Mouse (Mus musculus) adrenal gland (tissue): ENCODE measurements around the gene Ncoa1.

Source experiments
- intact Hi-C: fragments of 180-260 bp; cut with DNase I; formaldehyde crosslinking; loops from one replicate; pipeline ENCODE4 v1.15.1; 2025

The Ncoa1 gene

DNA sequence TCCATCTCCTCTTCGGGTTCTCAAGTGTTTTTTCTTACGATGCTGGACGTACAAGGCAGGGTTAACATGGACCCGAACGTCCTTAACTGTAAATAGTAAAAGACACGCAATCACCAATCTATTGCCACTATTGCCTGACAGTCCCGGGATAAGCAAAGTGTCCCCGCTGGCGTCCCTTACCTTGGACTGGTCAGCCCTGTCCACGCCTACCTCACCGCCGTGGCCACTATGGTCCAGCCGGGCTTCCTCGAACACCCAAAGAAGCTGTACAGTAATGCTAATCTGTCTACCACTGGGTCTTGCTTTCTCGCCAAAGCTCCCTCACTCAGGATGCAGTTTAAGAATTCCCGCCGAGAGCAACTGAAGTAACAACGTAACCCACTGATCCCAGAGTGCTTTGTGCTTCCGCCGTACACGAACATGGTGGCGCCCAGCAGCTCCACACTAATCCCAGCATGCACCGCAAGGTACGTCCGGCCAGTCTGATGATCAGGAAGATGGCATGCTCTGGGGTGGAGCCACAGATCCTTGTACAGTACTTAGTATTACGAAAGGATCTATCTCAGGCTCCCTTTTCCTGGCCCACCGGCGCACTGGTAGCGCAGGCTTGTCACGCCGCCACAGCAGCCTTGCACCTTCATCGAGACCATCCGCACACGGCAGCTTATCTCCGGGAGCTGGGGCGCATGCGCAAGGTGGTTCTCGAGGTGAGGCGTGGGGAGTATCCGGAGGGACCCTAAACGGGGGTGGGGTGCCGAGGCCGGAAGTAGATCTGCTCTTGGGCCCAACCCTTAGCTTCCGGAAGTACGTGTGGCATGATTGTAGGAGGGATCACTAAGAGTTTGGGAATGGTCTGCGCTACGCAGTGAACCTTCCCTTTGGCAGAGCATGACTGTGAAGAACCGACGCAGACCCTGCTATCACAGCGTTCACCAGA, 243.1 kb downstream of the Ncoa1 start, which contains the start of the genes Ptrhd1 and Cenpo:
Gene Ptrhd1, plus strand, starts transcription at position 456 of the 937 bp plus-strand sequence.
Gene Cenpo, minus strand, starts transcription at position 723 of the 937 bp plus-strand sequence.
- intact Hi-C loops: no loop called here

DNA sequence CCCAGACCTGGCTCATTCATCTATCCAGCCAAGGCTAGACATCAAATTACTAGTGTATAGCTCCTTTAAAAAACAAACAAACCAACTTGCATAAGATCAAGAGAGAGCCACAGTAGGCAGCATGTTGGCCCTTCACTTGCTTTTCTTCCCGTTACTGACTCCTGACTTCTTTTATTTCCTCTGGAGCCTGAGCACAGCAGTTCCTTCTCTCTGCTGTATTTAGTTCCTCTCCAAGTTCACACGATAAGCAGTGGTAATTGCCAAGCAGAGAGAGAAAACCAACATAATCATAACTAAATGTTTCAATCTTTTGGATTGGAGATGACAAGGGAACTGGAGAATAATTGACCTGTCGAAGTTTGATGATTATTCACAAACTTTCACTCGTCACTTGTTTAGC, 244.2 kb downstream of the Ncoa1 start:
- intact Hi-C loops: no loop called here

DNA sequence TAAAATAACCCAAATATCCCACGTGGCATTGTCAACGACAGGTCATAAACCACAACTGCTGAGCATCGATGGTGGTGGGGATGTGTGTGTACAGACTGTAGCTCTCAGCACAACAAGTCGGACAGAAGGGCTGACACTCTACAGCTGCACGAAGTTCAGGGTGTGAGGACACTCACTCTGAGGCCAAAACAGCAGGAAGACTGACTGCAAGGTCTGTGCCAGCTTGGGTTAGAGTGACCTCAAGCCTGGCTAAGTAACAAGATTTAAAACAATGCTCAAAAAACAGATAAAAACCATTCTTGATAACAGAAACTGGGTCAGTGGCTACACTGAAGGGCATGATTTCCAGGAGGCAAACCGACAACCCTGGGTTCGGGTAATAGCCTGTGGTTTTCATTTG, 246.8 kb downstream of the Ncoa1 start:
- intact Hi-C loops: no loop called here

DNA sequence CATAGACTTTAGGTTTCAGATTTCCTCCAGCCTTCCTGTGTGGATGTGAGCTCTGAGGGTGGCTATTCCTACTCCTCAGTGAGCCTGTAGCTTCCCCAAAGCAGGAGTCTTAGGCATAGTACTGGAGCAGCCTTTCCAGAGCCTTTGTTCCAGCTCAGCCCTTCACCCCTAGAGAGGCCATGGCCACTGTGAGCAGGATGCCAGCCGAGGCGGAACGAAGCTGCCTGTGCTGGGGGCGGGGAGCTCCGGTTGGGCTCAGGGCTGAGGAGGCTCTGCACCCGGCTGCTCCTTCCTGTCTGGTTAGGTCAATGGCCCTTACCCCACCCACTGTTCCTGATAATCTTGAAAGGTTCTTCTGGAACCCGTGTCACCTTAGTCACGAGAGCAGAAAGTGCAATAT, 264.1 kb downstream of the Ncoa1 start:
- intact Hi-C loops: no loop called here

DNA sequence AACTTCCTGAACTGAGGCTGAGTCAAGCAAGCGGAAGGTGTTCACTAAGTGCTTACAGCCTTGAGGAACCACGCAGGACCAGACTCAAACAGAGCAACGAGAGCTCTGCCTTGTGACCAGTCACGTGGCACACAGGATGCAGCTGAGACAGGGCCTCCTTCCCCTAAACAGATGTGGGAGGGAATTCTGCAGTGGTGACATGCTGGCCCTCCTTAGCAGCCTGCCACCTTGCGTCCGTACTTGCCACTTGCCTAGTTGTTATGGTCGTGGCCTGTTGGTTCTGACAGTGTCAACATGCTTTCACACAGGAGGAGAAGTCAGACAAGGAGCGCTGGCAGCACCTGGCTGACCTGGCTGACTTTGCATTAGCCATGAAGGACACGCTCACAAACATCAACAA, 265.8 kb downstream of the Ncoa1 start:
- intact Hi-C loops: no loop called here

DNA sequence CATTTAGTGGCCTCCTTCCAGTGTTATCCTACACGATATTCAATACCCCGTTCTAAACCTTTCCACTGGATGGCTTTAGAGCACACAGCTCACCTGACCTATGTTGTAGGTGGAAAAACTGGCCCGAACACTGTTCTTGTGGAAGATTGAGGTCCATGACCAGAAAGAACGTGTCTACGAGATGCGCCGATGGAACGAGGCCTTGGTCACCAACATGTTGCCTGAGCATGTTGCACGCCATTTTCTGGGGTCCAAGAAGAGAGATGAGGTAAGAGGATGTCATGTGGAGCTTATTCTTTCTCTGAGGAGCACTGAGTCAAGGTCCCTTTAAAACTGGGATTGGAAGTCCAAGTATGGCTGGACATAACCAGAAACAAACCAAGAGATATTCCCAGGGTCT, 267.8 kb downstream of the Ncoa1 start:
- intact Hi-C loops: loop anchor here (2.0 kb wide), 1 partner anchor 100 kb away; no protein-coding TSS in a partner anchor

DNA sequence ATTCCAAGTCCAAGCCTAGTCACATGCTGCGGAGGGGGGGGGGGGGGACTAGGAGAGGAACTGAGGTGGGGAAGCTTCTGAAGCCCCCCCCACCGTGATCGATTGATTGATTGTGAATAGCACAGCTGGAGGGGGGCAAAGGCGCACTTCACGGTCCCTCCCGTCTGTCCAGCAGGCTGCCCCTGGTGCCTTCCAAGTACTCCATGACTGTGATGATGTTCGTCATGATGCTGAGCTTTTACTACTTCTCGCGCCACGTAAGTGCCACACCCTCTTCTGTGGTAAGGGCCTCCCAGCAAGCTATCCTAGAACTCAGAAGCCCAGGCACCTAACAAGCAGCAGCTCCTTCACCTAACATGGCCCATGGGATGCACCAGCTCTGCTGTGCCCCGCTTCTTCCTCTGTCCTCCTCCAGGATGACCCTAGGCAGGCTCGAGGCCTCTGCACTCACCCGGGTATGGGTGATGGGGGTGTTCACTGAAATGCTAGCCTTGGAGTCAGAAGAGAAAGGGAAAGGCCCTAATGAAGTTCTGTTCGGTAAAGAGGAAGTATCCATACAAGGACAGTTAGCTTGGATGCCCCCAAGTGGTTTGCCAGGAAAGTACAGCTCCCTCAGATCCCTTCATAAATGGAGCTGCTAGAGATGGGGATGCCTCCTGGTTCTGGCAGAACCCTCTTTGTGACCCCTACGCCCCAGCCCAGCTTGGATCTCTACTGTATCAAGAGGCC, 268.4 kb downstream of the Ncoa1 start:
- intact Hi-C loops: loop anchor here (2.0 kb wide), 1 partner anchor 100 kb away; no protein-coding TSS in a partner anchor

DNA sequence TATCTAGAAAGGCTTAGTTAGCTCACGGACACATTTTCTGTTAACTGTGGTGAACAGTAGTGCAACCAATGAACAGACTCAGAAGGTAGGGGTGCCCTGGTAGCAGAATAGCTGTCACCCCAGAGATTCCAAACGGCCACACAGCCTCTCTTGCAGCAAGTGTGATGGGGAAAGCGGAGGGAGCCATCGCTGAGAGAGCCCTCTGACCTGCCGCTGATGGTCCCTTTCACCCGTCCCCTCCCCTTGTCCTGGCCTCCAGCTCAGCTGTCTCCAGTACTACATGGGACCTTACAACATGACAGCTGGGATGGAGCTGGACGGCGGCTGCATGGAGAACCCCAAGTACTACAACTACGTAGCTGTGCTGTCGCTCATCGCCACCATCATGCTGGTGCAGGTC, 270.9 kb downstream of the Ncoa1 start:
- intact Hi-C loops: no loop called here

DNA sequence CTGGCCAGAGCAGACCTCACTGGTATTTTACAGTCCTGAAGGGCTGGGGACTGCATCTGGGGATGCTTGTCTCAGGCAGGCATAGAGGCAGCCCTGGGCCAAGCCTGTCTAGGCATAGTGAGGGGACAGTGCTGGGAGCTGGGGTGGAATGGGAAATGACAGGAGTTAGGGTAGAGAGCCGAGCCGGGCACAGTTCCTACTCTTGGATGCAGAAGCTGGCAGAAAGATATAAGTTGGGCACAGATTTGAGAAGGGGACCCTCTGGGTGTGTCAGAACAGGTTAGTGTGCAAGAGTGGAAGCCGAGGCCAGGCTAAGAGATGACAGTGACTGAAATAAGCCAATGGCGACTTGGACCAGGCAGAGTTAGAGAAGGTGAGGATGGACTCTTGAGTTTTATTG, 274.8 kb downstream of the Ncoa1 start:
- intact Hi-C loops: no loop called here

DNA sequence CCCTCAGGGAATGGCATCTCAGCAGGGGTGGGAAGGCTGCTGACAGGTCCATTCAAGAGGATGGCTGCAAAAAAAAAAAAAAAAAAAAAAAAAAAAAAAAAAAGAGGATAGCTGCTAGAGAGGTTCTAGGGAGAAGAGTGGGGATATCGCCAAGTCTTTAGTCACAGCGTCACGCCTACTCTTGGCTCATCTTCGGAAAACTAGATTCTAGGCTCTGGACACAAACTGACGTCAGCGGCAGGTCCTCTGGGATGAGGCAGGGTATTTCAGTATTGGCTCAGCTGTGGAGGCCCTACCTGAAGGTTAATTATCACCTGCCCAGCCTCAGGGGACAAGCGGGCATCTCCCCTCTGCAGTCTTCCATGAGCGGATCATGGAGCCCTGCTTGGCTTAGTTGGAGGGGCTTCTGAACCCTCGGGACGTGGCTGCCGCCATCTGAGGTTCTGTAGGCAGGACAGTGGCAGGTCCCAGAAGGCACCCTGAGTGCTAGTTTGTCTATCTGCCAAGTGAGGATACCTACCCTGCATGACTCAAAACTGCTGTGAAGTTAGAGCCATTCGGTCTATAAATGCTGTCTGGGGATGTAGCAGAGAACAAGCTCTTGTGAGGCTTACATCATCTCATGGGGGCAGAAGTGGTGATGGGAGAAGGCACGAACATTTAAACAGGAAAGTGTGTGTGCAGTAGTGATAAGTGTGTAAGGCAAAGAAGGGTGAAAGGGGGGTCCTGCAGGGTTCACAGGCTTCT, 275.4 kb downstream of the Ncoa1 start:
- intact Hi-C loops: no loop called here

DNA sequence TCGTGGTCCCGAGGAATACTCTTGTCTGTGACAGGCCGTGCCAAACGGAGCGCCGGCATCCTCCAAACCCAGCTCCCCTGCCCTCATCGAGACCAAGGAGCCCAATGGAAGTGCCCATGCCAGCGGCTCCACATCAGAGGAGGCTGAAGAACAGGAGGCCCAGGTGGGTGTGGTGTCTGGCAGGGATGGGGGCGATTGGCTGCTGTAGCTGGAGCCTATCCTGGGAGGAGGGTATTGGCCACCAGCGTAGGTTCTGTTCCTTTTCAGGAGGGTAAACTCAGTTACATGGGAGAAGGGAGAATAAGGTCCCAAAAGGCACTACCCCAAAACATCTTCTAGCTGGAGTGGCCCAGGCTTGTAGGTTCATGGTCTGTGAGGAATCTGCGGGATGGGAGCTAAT, 277.7 kb downstream of the Ncoa1 start:
- intact Hi-C loops: no loop called here

DNA sequence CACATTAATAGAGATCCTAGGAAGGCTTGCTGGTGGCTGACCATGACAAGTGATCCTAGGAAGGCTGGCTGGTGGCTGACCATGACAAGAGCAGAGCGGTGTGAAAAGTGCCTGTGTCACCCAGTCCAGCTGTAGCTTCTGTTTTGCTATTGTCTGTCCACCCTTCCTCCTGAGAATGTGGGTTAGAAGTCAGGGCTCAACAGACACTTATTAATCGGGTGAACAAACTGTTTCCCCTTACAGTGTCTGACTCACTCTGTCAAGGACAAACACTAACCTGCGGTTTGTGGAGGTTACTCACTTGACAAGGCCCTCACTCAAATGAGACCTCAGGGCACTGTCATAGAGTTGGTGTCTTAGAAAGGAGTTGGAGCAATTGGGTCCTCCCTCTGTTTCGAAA, 278.3 kb downstream of the Ncoa1 start:
- intact Hi-C loops: no loop called here
